Mouse (Mus musculus) adrenal gland (tissue): ENCODE data around the gene Olfr444.

Experiments used
- intact Hi-C: fragments of 180-260 bp; cut with DNase I; formaldehyde crosslinking; loops from one replicate; pipeline ENCODE4 v1.15.1; 2025
- long read RNA-seq, 2 experiments: library from polyadenylated mRNA; unstranded; transcript quantifications; one replicate each; pipeline ENCODE4 v2.0.0; 2020; ENCODE audit warnings: borderline replicate concordance in 1 of 2; ENCODE audit not compliant: insufficient replicate concordance in 1 of 2

Gene Olfr444
- long read RNA-seq, experiment 1: 0 reads
- long read RNA-seq, experiment 2: 0 reads

- intact Hi-C loops: no loop called here
These were observed at the start of gene Olfr444 for GRCm38 (mm10) chr6:42948767-42949166. Gene Olfr444 (plus strand): TSS chr6:42949067.

GRCm38 (mm10) chr6:42900345-42900744, 48.5 kb upstream of the Olfr444 start:
- intact Hi-C loops: no loop called here

- intact Hi-C loops: no loop called here
These were observed 40.3 kb upstream of the Olfr444 start, which contains the start of gene Olfr447 for GRCm38 (mm10) chr6:42908578-42908977. Gene Olfr447 (plus strand): TSS chr6:42908878.

- intact Hi-C loops: no loop called here
These were observed 27.8 kb upstream of the Olfr444 start, which contains the start of gene Olfr446 for GRCm38 (mm10) chr6:42921077-42921476. Gene Olfr446 (plus strand): TSS chr6:42921377.

GRCm38 (mm10) chr6:42980377-42980776, 31.5 kb downstream of the Olfr444 start:
- intact Hi-C loops: no loop called here
